Mouse (Mus musculus): ENCODE measurements around the gene Mrnip. TPM values are rescaled to one million over a fixed set of nuclear protein-coding genes. Genes with fewer than 3 reads are reported as not detected.

The Mrnip gene
- polyA plus RNA-seq, 1 experiment from 2014 or later: 35.1 TPM

DNA sequence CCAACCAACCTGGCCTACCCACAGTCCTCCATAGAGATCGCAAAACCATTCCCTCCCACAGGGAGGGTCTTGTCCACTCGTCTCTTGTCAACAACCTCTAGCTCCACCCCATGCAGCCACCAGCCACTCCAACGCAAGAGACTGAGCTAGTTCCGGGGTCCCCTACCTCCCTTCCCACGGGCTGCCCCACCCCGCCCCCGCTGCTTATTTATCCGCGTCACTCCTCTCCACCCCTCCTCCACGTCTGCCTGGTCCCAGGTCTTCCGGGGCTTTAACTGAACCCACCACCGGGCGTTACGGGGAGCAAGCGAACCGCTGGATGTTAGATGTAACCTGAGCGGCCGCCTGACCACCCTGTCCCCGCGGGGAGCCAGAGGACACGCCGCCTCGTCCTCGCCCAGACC lies 35.9 kb downstream of the Mrnip start:
- Histone ChIP-seq H3K9me3 (no peaks in the 10 kb centered on the region), H3K4me3 (replicated peaks) (peak overlapping the region; percentile 91), H3K27me3 (no peaks in the 10 kb centered on the region), H3K36me3 (peaks cover 31% of the 10 kb centered on the region), H3K4me1 (replicated peaks) (peaks cover 31% of the 10 kb centered on the region), H3K9ac (replicated peaks) (peak overlapping the region; percentile 97), H3K27ac (peak overlapping the region; percentile 98), H3K4me2 (replicated peaks) (peak overlapping the region; percentile 64)
- under 1% methylated on average over 24 of the region's 24 CpGs for whole genome bisulfite sequencing
- peak; percentile 96 for ATAC-seq

DNA sequence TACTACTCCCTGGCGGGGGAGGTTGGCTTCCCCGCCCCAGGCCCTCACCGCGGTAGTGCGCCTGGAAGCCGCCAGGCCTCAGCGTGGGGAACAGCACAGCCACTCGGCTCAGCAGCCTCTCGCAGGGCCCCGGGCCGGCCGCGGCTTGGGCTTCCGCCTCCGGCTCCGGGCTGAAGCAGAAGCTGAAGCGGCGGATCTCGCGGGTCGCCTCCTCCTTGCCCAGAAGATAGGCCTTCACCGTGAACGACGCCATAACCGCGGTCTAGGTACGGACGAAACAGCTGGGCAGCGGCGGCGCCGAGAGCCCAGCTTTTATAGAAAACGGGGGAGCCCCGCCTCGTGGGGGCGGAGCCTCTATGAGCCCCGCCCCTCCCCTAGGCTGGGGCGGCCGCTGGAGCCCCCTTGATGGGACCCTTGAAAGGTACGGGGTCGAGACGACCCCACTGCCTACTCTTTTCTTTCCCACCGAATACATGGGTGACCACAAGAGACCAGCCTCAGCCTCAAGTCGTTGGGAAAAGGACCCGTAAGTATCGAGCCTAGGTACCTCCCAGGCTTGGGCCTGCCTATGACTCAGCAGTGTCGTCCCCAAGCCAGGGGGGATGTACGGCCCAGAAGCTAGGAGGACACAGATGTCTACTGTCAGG lies 36.4 kb downstream of the Mrnip start, which contains the start of the genes Sqstm1 and Mgat4b:
Gene Sqstm1, minus strand, starts transcription at position 323 of the 647 bp plus-strand sequence.
Gene Mgat4b, plus strand, starts transcription at position 386 of the 647 bp plus-strand sequence.
- Histone ChIP-seq H3K9me3 (no peaks in the 10 kb centered on the region), H3K36me3 (peaks cover 25% of the 10 kb centered on the region), H3K4me2 (replicated peaks) (peak within 1 kb of the TSS; percentile 64), H3K4me3 (replicated peaks) (peak within 1 kb of the TSS; percentile 91), H3K27ac (peak within 1 kb of the TSS; percentile 98), H3K4me1 (replicated peaks) (peaks cover 36% of the 10 kb centered on the region), H3K27me3 (no peaks in the 10 kb centered on the region), H3K9ac (replicated peaks) (peak within 1 kb of the TSS; percentile 97)
- ATAC-seq: peak; percentile 91
- under 1% methylated on average over 46 of the region's 48 CpGs for WGBS

DNA sequence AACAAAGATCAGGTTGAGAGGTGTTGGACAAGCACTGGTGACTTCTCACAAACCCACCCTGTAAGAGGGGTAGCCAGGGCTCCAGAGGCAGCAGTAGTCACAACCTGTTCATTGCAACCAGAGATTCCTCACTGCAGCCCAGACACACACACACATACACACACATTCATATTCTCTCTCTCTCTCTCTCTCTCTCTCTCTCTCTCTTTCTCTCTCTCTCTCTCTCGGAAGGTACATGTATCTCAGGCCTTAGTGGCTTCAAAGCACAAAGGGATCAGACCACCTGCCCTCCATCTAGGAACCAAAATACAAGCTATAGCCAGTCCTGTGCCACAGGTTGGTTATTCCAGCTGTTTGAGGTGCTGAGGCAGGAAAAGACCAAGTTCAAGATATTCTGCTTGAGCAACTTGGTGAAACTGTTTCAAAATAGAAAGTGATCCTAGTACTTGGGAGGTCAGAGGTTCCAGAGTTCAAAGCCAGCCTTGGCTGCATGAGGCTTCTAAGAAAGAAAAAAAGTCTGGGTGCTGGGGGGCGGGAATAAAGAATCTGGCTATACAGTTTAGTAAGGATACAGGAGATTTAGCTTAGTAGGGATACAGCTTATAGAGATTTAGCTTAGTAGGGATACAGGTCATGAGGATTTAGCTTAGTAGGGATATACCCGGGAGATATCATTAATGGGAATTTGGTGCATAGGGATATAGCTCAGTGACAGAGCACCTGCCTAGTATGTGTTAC lies 37.2 kb downstream of the Mrnip start:
- no peak for ATAC-seq
- H3K36me3 ChIP-seq: peaks cover 17% of the 10 kb centered on the region
- no peaks in the 10 kb centered on the region for H3K27me3 ChIP-seq
- peak overlapping the region; percentile 98; the same call in 1 of the 2 replicates for H3K27ac ChIP-seq
- peak overlapping the region; percentile 64 for H3K4me2 ChIP-seq (replicated peaks)
- H3K9ac ChIP-seq (replicated peaks): peak overlapping the region; percentile 97
- peaks cover 41% of the 10 kb centered on the region for H3K4me1 ChIP-seq (replicated peaks)
- H3K9me3 ChIP-seq: no peaks in the 10 kb centered on the region
- H3K4me3 ChIP-seq (replicated peaks): peak overlapping the region; percentile 91
- WGBS: 89% methylated on average over 3 of the region's 3 CpGs

DNA sequence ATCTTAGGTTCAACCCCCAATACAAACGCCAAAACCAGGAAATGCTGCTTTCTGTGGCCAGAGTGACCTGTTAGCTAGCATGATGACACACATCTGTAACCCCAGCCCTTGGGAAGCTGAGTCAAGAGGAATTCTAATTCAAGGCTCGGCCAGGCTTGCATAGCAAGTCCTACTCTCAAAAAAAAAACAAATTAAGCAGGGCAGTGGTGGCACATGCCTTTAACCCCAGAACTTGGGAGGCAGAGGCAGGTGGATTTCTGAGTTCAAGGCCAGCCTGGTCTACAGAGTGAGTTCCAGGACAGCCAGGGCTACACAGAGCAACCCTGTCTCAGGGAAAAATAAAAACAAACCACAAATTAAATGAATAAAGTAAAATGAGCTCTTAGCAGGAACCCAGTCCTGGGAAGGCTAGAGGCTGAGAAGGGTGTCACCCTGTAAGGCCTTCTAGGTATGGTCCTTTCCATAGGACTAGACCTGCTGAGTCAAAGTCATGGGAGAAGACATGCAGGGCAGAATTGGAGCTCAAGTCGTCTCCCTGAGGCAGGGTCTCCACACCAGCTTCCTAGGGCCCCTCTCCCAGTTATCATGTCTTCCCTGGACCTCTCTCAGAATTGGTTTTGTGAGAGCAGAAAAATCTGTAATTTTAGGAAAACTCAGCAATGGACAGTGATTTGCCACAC lies 38.0 kb downstream of the Mrnip start:
- Histone ChIP-seq H3K27me3 (no peaks in the 10 kb centered on the region), H3K9ac (replicated peaks) (no peak overlapping the region), H3K36me3 (peaks cover 10% of the 10 kb centered on the region), H3K9me3 (no peaks in the 10 kb centered on the region), H3K4me3 (replicated peaks) (no peak overlapping the region), H3K4me2 (replicated peaks) (no peak overlapping the region), H3K4me1 (replicated peaks) (peaks cover 41% of the 10 kb centered on the region), H3K27ac (no peak overlapping the region)
- ATAC-seq: no peak
- 79% methylated on average over 3 of the region's 3 CpGs for WGBS

DNA sequence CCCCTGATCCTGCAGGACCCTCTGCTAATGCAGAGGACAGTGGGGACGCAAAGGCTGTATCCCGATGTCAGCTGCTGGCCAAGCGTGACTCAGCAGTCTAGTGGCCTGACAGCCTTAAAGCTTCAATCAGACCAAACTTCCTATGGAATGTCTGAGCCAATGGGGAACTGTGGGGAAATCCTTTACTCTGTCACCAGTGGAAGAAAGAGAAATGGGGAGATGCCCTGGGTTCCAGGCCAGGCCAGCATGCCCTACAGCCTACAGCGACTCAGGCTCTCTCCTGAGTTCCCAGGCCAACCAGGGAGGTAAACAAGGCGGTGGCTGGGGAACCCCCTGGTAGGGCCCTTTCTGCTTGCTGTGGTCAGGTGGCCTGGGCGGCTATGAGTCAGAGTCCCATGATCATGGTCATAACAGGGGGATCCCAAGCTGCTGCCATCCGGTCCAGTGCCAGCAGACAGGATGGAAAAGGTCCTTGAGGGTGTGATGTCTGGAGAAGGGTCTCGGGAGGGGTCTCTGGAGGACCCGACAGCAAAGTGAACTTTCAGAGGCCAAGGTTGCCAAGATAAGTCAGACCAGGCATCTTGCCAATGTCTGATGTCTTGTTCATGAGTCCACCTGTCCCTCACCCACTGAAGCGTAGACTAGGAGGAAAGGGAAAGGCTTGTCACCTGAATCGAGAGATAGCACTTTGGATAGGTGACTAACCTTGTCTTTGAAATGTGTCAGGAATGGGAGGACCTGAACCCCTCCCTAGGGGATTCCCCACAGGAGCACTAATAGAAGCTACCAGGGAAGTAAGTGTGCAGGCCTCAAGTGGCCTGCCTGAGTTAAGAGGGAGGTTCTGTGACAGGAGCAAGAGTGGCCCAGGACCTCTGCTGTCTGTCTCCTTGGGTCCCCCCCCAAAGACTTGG lies 38.9 kb downstream of the Mrnip start:
- Histone ChIP-seq H3K9ac (replicated peaks) (no peak overlapping the region), H3K4me3 (replicated peaks) (no peak overlapping the region), H3K27ac (no peak overlapping the region), H3K27me3 (no peaks in the 10 kb centered on the region), H3K9me3 (no peaks in the 10 kb centered on the region), H3K4me2 (replicated peaks) (no peak overlapping the region), H3K4me1 (replicated peaks) (peaks cover 43% of the 10 kb centered on the region), H3K36me3 (peaks cover under 1% of the 10 kb centered on the region; the same call in 1 of the 2 replicates)
- no peak for ATAC-seq
- WGBS: 70% methylated on average over 11 of the region's 11 CpGs

DNA sequence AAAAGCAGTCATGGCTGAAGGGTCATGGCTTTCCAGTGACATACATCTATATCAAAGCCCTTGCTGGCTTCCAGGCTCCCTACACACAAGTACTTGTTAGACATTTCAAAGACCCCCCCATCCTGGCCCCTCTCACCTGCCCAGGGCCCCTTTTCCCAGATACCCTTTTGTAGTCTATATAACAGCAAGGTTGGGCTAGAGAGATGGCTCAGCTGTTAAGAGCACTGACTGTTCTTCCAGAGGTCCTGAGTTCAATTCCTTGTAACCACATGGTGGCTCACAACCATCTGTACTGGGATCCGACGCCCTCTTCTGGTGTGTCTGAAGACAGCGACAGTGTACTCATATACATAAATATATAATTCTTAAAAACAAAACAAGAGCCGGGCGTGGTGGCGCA lies 40.4 kb downstream of the Mrnip start:
- Histone ChIP-seq H3K4me2 (replicated peaks) (no peak overlapping the region), H3K4me3 (replicated peaks) (no peak overlapping the region), H3K9ac (replicated peaks) (no peak overlapping the region), H3K9me3 (no peaks in the 10 kb centered on the region), H3K36me3 (no peaks in the 10 kb centered on the region), H3K27me3 (no peaks in the 10 kb centered on the region), H3K27ac (no peak overlapping the region), H3K4me1 (replicated peaks) (peaks cover 33% of the 10 kb centered on the region)
- ATAC-seq: no peak
- 87% methylated on average over 6 of the region's 6 CpGs for WGBS

DNA sequence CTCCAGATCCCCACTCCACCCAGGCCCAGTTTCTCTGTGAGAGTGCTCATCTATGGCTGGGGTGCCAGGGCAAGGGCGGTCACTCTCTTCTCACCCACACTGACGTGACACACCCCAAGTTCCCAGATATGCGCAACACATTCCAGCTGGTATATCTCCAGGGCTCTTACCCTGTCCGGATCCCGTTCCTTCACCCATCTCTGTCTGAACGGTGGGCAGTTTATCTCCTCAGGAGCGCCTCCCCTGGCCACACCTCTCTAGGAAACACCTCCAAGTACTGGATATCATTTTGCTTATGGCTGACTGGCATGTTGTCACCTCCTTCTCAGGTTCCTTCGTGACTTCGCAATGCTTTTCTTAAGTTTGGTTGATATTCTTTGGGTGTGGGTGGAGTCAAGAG lies 41.4 kb downstream of the Mrnip start:
- no peak overlapping the region for H3K4me2 ChIP-seq (replicated peaks)
- ATAC-seq: no peak
- H3K27me3 ChIP-seq: no peaks in the 10 kb centered on the region
- WGBS: 28% methylated on average over 9 of the region's 9 CpGs
- H3K4me3 ChIP-seq (replicated peaks): no peak overlapping the region
- peaks cover 33% of the 10 kb centered on the region for H3K4me1 ChIP-seq (replicated peaks)
- no peak overlapping the region for H3K9ac ChIP-seq (replicated peaks)
- H3K9me3 ChIP-seq: no peaks in the 10 kb centered on the region
- 0 out of 2 replicates have a peak, but pooled peaks cover 3% of the 10 kb centered on the region for H3K36me3 ChIP-seq
- H3K27ac ChIP-seq: no peak overlapping the region

DNA sequence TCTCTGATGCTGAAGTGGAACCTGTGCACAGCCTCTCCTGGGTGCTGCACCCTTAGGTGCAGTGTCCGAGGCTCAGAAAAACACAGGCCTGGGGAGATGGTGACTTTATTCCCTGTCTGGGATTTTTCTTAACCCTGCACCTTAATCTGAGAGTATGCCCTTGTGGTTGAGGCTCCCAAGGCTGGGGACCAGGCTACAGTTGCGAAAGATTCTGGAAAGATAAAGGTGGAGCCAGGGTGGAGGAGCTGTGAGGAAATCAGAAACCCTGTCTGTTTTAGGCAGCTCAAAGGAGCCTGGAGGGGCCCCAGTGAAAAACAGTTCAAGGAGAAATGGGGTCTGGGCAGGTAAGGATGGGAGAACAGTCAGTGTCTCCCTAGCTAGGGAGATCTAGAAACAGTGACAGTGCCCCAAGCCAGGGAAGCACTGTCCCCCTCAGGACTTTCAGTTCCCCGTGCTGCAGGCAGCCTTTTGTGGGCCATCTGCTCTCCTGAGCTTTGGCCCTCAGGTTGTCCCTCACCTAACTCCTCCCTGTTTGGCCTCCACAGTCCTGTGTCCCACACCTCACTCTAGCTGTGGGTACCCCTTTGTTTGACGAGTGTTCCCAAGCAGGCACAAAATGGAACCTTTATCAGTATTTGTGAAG lies 42.6 kb downstream of the Mrnip start:
- Histone ChIP-seq H3K4me2 (replicated peaks) (no peak overlapping the region), H3K36me3 (0 out of 2 replicates have a peak, but pooled peaks cover 3% of the 10 kb centered on the region), H3K9me3 (no peaks in the 10 kb centered on the region), H3K27me3 (no peaks in the 10 kb centered on the region), H3K27ac (no peak overlapping the region), H3K9ac (replicated peaks) (no peak overlapping the region), H3K4me3 (replicated peaks) (no peak overlapping the region), H3K4me1 (replicated peaks) (peaks cover 23% of the 10 kb centered on the region)
- 75% methylated on average over 4 of the region's 4 CpGs for WGBS
- no peak for ATAC-seq

DNA sequence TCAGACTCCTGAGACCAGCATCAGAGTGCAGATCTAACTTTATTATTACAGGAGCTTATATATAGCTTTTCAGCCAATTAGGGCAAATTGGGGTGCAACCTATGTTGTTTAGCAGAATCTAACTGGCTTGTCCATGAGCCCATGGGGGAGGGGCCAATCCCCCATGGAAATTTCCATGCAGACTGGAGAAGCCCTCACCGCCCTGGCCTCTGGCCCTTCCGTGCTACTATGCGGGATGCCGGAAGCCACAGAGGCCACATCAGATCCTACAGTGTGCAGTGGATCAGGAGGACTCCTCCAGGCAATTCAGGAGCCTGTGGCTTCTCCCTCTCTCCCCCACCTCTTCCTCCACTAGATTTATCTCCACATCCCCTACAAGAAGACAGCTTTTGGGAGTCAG lies 43.6 kb downstream of the Mrnip start:
- H3K4me1 ChIP-seq (replicated peaks): peaks cover 28% of the 10 kb centered on the region
- ATAC-seq: no peak
- H3K27ac ChIP-seq: no peak overlapping the region
- H3K27me3 ChIP-seq: no peaks in the 10 kb centered on the region
- H3K4me3 ChIP-seq (replicated peaks): no peak overlapping the region
- no peak overlapping the region for H3K9ac ChIP-seq (replicated peaks)
- no peak overlapping the region for H3K4me2 ChIP-seq (replicated peaks)
- WGBS: 61% methylated on average over 4 of the region's 4 CpGs
- 0 out of 2 replicates have a peak, but pooled peaks cover 3% of the 10 kb centered on the region for H3K36me3 ChIP-seq
- no peaks in the 10 kb centered on the region for H3K9me3 ChIP-seq

DNA sequence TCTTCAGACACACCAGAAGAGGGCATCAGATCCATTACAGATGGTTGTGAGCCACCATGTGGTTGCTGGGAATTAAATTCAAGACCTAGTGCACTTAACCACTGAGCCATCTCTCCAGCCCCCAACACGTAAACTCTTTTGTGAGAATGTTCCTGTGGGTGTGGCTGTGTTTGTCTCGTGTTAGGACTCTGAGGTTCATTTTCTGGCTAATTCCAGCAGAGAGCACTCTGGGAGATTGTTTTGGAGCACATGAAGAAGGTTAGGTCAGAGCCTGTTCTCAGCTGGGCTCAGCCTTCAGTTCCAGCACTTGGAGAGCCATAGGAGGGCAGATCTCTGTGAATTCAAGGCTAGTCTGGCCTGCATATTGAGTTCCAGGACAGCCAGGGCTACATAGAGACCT lies 45.6 kb downstream of the Mrnip start:
- Histone ChIP-seq H3K27me3 (no peaks in the 10 kb centered on the region), H3K9ac (replicated peaks) (no peak overlapping the region), H3K4me1 (replicated peaks) (peaks cover 37% of the 10 kb centered on the region), H3K4me3 (replicated peaks) (no peak overlapping the region), H3K9me3 (no peaks in the 10 kb centered on the region), H3K36me3 (0 out of 2 replicates have a peak, but pooled peaks cover 3% of the 10 kb centered on the region), H3K27ac (no peak overlapping the region), H3K4me2 (replicated peaks) (no peak overlapping the region)
- WGBS: 35% methylated on average over 2 of the region's 2 CpGs
- ATAC-seq: no peak

Data from midbrain, embryonic 13.5 days (tissue).